Mouse (Mus musculus) liver, adult 2 months (tissue): Measurements from ENCODE around the gene Cdkal1. TPM values are rescaled to one million over a fixed set of nuclear protein-coding genes. Genes with fewer than 3 reads are reported as not detected.

Experiments used
- DNase-seq: peaks from one replicate; pipeline ENCODE4 v3.0.0-alpha.2; 2011; ENCODE audit warnings: low read depth, low spot score; ENCODE audit errors: extremely low read depth
- H3K27ac ChIP-seq: fragments of 200-500 bp; replicated peaks from 2 replicates; pipeline ENCODE4 v1.5.1; 2012; ENCODE audit warnings: low read depth, mild to moderate bottlenecking, control low read depth, inconsistent platforms, low read length; ENCODE audit not compliant: insufficient read depth
- H3K27me3 ChIP-seq: fragments of 200-500 bp; 2 replicates; pipeline ENCODE4 v1.6.1; 2012; ENCODE audit warnings: mild to moderate bottlenecking, moderate library complexity, low read length, inconsistent platforms; ENCODE audit not compliant: control insufficient read depth, insufficient read depth
- H3K36me3 ChIP-seq: fragments of 200-500 bp; 2 replicates; pipeline ENCODE4 v1.6.1; 2012; ENCODE audit warnings: low read length, inconsistent platforms; ENCODE audit not compliant: control insufficient read depth, insufficient read depth
- H3K4me1 ChIP-seq: fragments of 200-500 bp; 2 replicates; pipeline ENCODE4 v1.6.1; 2011; ENCODE audit warnings: low read length; ENCODE audit not compliant: control insufficient read depth, insufficient read depth
- H3K4me3 ChIP-seq: fragments of 200-500 bp; 2 replicates; pipeline ENCODE4 v1.5.1; 2011; ENCODE audit warnings: low read depth, mild to moderate bottlenecking, control low read depth, low read length, moderate library complexity; ENCODE audit not compliant: insufficient read depth
- H3K79me2 ChIP-seq: fragments of 200-500 bp; 2 replicates; pipeline ENCODE4 v1.6.1; 2012; ENCODE audit warnings: inconsistent platforms, mild to moderate bottlenecking, low read length, moderate library complexity; ENCODE audit not compliant: control insufficient read depth, insufficient read depth
- H3K9ac ChIP-seq: fragments of 200-500 bp; 2 replicates; pipeline ENCODE4 v1.6.1; 2012; ENCODE audit warnings: low read depth, mild to moderate bottlenecking, control low read depth, inconsistent platforms, low read length
- CTCF ChIP-seq: fragments of 200-500 bp; IDR thresholded peaks from 2 replicates; pipeline ENCODE4 v1.5.1; 2011; ENCODE audit warnings: low read depth, low read length, control low read depth
- POLR2A ChIP-seq: fragments of 200-500 bp; IDR thresholded peaks from 2 replicates; pipeline ENCODE4 v1.6.1; 2011; ENCODE audit warnings: low read length, control low read depth; ENCODE audit not compliant: insufficient read depth; ENCODE audit errors: extremely low read depth
- WGBS: fragments of 180-500 bp; shearing (Covaris S2); methylation state at CpG from one replicate; pipeline ENCODE4 v1.1.7; 2018; 5-methylcytosine and 5-hydroxymethylcytosine counted together
- polyA plus RNA-seq: library from polyadenylated mRNA; depleted of rRNA; stranded (reverse); fragments of >200 nt; gene quantifications from 2 replicates; pipeline ENCODE4 v1.2.3, GENCODE M21; 2012
- total RNA-seq: library from RNA; depleted of rRNA; stranded (reverse); fragments of >200 nt; gene quantifications from 2 replicates; pipeline ENCODE4 v1.2.3, GENCODE M21; 2014

Cdkal1 gene
- total and polyA plus RNA-seq, 2 experiments: 1.7 to 13.6 TPM

DNA sequence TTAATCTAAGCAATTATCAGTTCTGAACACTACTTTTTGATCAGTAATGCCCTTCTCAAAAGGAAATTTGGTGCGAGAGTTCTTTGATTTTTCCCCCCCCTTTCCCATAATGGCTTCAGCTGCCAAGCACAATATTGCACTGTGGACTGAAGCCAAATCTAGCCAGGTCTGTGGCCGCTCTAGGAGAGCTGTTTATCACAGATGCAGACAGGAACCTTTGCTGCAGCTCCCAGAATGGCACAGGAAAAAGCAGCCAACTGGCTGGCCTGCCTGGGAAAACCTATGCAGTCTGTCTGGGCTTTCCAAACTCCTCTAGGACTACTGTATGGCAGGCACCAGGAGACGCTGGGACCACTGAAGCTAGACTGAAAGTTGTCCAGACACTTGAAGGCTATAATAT, 483.6 kb downstream of the Cdkal1 start:
- Histone ChIP-seq H3K9ac (no peak overlapping the region), H3K27me3 (no peaks in the 10 kb centered on the region), H3K27ac (no peak overlapping the region), H3K79me2 (no peaks in the 10 kb centered on the region), H3K36me3 (no peaks in the 10 kb centered on the region), H3K4me3 (no peak overlapping the region), H3K4me1 (no peaks in the 10 kb centered on the region)
- TF ChIP-seq CTCF (no peak), POLR2A (no peak)
- 42% methylated on average over 3 of the region's 3 CpGs for WGBS
- no peak for DNase-seq

GRCm38 (mm10) chr13:29371466-29371771, 484.1 kb downstream of the Cdkal1 start:
- 87% methylated on average over 4 of the region's 4 CpGs for WGBS
- H3K4me3 ChIP-seq: no peak overlapping the region
- H3K9ac ChIP-seq: no peak overlapping the region

DNA sequence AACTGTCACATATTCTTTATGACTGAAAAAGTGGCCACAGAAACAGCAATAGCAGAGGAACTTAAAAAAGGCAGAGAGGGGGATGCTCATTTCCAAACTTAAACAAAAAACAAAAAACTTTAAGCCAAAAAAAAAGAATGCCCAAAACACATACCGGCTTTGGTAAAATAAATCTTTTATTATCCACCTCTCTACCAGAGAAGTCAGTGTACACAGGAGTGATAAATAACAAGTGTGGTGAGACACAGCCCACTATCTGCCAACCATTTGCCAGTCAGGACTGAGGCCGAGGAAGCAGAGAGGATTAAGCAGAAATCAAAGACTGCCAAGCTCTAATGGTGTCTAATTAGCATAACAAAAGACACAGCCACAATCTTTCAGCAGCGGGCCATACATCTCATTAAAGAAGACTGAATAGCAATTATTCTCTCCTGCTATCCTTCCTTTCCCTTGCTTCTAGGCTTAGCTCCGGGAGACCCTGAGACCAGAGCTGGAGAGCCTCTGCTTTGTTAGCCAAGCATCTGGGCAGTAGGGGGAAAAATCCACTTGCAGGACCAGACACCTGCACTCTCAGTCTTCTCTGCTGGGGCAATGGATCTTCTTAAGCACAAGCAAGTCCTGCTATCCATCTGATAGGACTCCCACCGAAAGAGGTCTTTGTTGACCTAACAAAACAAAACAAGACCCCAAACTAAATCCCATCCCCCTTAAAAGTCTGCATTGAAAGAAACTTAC, 484.6 kb downstream of the Cdkal1 start:
- Histone ChIP-seq H3K79me2 (no peaks in the 10 kb centered on the region), H3K4me1 (no peaks in the 10 kb centered on the region), H3K36me3 (no peaks in the 10 kb centered on the region), H3K9ac (no peak overlapping the region), H3K4me3 (no peak overlapping the region), H3K27me3 (no peaks in the 10 kb centered on the region), H3K27ac (no peak overlapping the region)
- 78% methylated on average over 5 of the region's 5 CpGs for WGBS
- DNase-seq: no peak
- TF ChIP-seq CTCF: no peak
- no peak for TF ChIP-seq POLR2A

More at GRCm38 (mm10) chr13:29371466-29371771, 484.1 kb downstream of the Cdkal1 start:
- no peaks in the 10 kb centered on the region for H3K27me3 ChIP-seq
- no peak for TF ChIP-seq CTCF
- no peak for TF ChIP-seq POLR2A
- H3K4me1 ChIP-seq: no peaks in the 10 kb centered on the region
- H3K27ac ChIP-seq: no peak overlapping the region
- no peaks in the 10 kb centered on the region for H3K79me2 ChIP-seq
- no peak for DNase-seq
- no peaks in the 10 kb centered on the region for H3K36me3 ChIP-seq

DNA sequence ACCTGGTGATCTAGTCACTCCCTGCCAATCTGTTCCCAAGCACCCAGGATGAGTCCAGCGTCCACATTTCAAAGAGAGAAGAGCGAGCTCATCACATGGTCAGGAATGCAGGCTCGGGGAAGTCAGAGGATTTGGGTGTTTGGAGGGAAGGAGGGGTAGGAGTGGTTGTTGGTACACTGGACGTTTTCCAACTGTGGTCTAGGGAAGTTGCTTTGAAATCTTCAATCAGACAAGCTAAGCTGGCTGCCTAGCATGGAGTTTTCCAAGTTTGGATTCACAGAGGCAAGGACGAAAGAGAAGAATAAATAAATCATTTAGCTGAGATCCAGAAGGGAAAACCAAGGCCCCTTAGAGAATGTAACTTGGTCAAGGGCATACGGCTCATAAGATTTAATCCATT, 486.7 kb downstream of the Cdkal1 start:
- TF ChIP-seq CTCF (no peak), POLR2A (no peak)
- Histone ChIP-seq H3K79me2 (no peaks in the 10 kb centered on the region), H3K4me1 (no peaks in the 10 kb centered on the region), H3K36me3 (no peaks in the 10 kb centered on the region), H3K27ac (no peak overlapping the region), H3K9ac (no peak overlapping the region), H3K27me3 (no peaks in the 10 kb centered on the region), H3K4me3 (no peak overlapping the region)
- no peak for DNase-seq
- WGBS: 68% methylated on average over 6 of the region's 6 CpGs

GRCm38 (mm10) chr13:29364901-29365625, 490.4 kb downstream of the Cdkal1 start:
- WGBS: 94% methylated on average over 13 of the region's 13 CpGs
- no peaks in the 10 kb centered on the region for H3K4me1 ChIP-seq
- no peaks in the 10 kb centered on the region for H3K27me3 ChIP-seq
- H3K4me3 ChIP-seq: no peak overlapping the region
- no peaks in the 10 kb centered on the region for H3K79me2 ChIP-seq
- H3K36me3 ChIP-seq: no peaks in the 10 kb centered on the region
- TF ChIP-seq CTCF: no peak
- TF ChIP-seq POLR2A: no peak
- no peak overlapping the region for H3K9ac ChIP-seq
- no peak overlapping the region for H3K27ac ChIP-seq
- DNase-seq: no peak

DNA sequence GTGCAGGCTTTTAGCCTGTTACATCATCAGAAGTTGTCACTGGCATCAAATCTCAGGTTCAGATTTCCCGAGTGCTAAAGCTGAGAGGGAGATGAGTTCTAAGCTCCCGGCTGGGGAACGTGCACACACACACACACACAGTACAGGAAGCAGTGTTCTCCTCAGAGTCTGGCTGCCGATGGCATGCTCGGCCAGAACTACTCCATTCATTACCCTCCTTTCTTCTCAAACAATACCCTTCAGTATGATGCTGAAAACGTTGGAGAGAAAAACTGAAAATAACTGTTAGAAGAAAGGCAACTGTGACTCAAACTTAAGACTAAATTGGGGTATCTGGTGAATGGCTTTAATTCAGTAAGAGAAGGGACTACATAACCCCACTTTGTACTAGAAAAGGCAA, 491.5 kb downstream of the Cdkal1 start:
- no peaks in the 10 kb centered on the region for H3K4me1 ChIP-seq
- no peaks in the 10 kb centered on the region for H3K27me3 ChIP-seq
- DNase-seq: no peak
- H3K9ac ChIP-seq: no peak overlapping the region
- H3K36me3 ChIP-seq: no peaks in the 10 kb centered on the region
- 76% methylated on average over 6 of the region's 6 CpGs for WGBS
- TF ChIP-seq POLR2A (no peak), CTCF (no peak)
- H3K79me2 ChIP-seq: no peaks in the 10 kb centered on the region
- no peak overlapping the region for H3K27ac ChIP-seq
- H3K4me3 ChIP-seq: no peak overlapping the region
